Mouse (Mus musculus) testis, adult 2 months (tissue): Measurements from ENCODE around the gene Hist2h3c1.

Source experiments
- CTCF ChIP-seq: fragments of 200-500 bp; IDR thresholded peaks from 2 replicates; pipeline ENCODE4 v1.5.1; 2012; ENCODE audit warnings: low read depth, mild to moderate bottlenecking, inconsistent platforms, low read length, moderate library complexity; ENCODE audit not compliant: control insufficient read depth, insufficient read depth, insufficient replicate concordance
- POLR2A ChIP-seq: fragments of 200-500 bp; IDR thresholded peaks from 2 replicates; pipeline ENCODE4 v1.6.1; 2012; ENCODE audit warnings: low read depth, mild to moderate bottlenecking, inconsistent platforms, low read length, moderate library complexity; ENCODE audit not compliant: control insufficient read depth

DNA sequence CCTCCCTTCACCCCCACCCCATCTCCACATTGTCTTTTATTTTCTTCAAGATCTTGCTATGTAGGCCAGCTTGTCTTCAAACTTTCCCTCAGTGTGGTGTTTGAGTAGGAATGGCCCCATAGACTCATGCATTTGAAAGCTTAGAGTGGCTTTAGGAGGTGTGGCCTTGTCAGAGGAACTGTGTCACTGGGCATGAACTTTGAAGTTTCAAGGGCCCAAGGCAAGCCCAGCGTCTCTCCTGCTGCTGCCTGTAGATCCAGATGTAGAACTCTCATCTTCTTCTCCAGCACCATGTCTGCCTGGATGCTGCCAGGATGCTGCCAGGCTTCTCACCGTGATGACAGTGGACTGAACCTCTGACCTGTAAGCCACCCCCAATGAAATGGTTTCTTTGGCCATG is 17.7 kb upstream of the Hist2h3c1 start:
- TF ChIP-seq CTCF, result no peak
- TF ChIP-seq POLR2A, result no peak
